Mouse (Mus musculus): ENCODE measurements at regions not wholly inside any gene's neighbourhood (a gene's known extent, or its start where the extent isn't known, plus 50 kb on each side); places are given as distances from the start of the nearest gene placed in this dataset.

DNA sequence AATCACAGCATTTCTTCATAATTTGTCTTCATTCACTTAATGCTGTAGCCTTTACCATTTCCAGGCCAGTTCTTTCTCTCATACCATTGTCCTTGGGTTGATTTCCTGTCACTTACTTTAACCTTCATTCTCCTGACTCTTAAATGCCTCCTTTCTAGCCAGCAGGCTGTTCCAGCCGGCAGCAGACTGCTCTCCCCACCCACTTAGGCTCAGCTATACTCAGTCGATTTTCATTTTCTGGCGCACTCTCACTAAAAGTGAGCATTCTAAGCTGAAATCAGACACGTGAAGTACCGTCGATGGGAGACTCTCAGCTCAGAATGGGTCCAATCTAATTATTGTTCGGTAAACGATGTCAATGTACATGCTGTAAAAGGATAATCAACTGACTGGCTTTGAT is 544.1 kb downstream of the Ipo11 start:
- 78% methylated on average over 8 of the region's 8 CpGs for WGBS

DNA sequence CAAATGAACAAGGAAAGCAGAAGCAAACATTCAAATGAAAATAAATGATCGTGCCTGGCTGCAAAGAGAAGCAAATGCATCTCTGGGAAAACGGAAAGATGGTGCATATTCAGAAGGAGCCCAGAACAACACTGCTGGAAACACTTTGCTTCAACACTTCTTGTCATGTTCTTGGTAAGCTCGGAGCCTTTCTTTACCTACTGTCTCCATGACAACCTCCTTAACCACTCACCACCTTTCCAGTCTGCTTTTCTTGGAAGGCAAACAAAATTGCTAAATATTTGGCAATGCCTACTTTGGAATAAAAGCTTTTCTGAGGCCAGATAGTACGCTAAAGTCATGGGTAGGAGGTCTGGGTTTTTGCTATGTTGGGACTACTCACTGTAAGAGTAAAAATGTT is 548.1 kb downstream of the Ipo11 start:
- Histone ChIP-seq H3K27me3 (ENCODE audit: insufficient read depth, low read length) (no peaks in the 10 kb centered on the region), H3K4me3 (replicated peaks; ENCODE audit: low read depth, low read length) (no peak overlapping the region), H3K4me1 (replicated peaks; ENCODE audit: insufficient read depth, low read length) (no peaks in the 10 kb centered on the region), H3K9me3 (replicated peaks; ENCODE audit: low read length) (no peaks in the 10 kb centered on the region), H3K27ac (no peak overlapping the region), H3K9ac (ENCODE audit: low read depth, low read length) (no peak overlapping the region), H3K4me2 (ENCODE audit: low read length) (no peak overlapping the region), H3K36me3 (ENCODE audit: insufficient read depth, low read length) (no peaks in the 10 kb centered on the region)
- ATAC-seq (replicated peaks; ENCODE audit: low FRiP score, low read depth) (no peak), DNase-seq (ENCODE audit: low spot score) (no peak)
- no peak for TF ChIP-seq CTCF (IDR thresholded peaks at IDR 0.05; ENCODE audit: low read depth)
- 76% methylated on average over 4 of the region's 4 CpGs for WGBS

More for the DNA sequence above, 544.1 kb downstream of the Ipo11 start:
- H3K4me2 ChIP-seq (ENCODE audit: low read length) = no peak overlapping the region
- no peaks in the 10 kb centered on the region for H3K27me3 ChIP-seq (ENCODE audit: insufficient read depth, low read length)
- no peak for DNase-seq (ENCODE audit: low spot score)
- H3K9ac ChIP-seq (ENCODE audit: low read depth, low read length) = no peak overlapping the region
- H3K36me3 ChIP-seq (ENCODE audit: insufficient read depth, low read length) = no peaks in the 10 kb centered on the region
- H3K27ac ChIP-seq = no peak overlapping the region
- ATAC-seq (replicated peaks; ENCODE audit: low FRiP score, low read depth) = no peak
- no peaks in the 10 kb centered on the region for H3K4me1 ChIP-seq (replicated peaks; ENCODE audit: insufficient read depth, low read length)
- H3K4me3 ChIP-seq (replicated peaks; ENCODE audit: low read depth, low read length) = no peak overlapping the region
- H3K9me3 ChIP-seq (replicated peaks; ENCODE audit: low read length) = no peaks in the 10 kb centered on the region
- no peak for TF ChIP-seq CTCF (IDR thresholded peaks at IDR 0.05; ENCODE audit: low read depth)

GRCm38 (mm10) chr13:106367589-106367988 is 569.2 kb downstream of the Ipo11 start:
- DNase-seq (ENCODE audit: low spot score) (no peak), ATAC-seq (replicated peaks; ENCODE audit: low FRiP score, low read depth) (no peak)
- H3K4me3 ChIP-seq (replicated peaks; ENCODE audit: low read depth, low read length) = no peak overlapping the region
- H3K27ac ChIP-seq = no peak overlapping the region
- H3K4me2 ChIP-seq (ENCODE audit: low read length) = no peak overlapping the region
- H3K9ac ChIP-seq (ENCODE audit: low read depth, low read length) = no peak overlapping the region
- no peak for TF ChIP-seq CTCF (IDR thresholded peaks at IDR 0.05; ENCODE audit: low read depth)
- no peaks in the 10 kb centered on the region for H3K9me3 ChIP-seq (replicated peaks; ENCODE audit: low read length)
- H3K4me1 ChIP-seq (replicated peaks; ENCODE audit: insufficient read depth, low read length) = no peaks in the 10 kb centered on the region
- H3K36me3 ChIP-seq (ENCODE audit: insufficient read depth, low read length) = no peaks in the 10 kb centered on the region
- 85% methylated on average over 7 of the region's 7 CpGs for WGBS
- H3K27me3 ChIP-seq (ENCODE audit: insufficient read depth, low read length) = no peaks in the 10 kb centered on the region

GRCm38 (mm10) chr13:106352614-106353409 is 583.9 kb downstream of the Ipo11 start:
- no peaks in the 10 kb centered on the region for H3K36me3 ChIP-seq (ENCODE audit: insufficient read depth, low read length)
- H3K4me2 ChIP-seq (ENCODE audit: low read length) = no peak overlapping the region
- no peak overlapping the region for H3K27ac ChIP-seq
- no peaks in the 10 kb centered on the region for H3K4me1 ChIP-seq (replicated peaks; ENCODE audit: insufficient read depth, low read length)
- WGBS = 84% methylated on average over 4 of the region's 4 CpGs
- TF ChIP-seq CTCF (IDR thresholded peaks at IDR 0.05; ENCODE audit: low read depth) = no peak
- H3K9me3 ChIP-seq (replicated peaks; ENCODE audit: low read length) = no peaks in the 10 kb centered on the region
- H3K4me3 ChIP-seq (replicated peaks; ENCODE audit: low read depth, low read length) = no peak overlapping the region
- no peaks in the 10 kb centered on the region for H3K27me3 ChIP-seq (ENCODE audit: insufficient read depth, low read length)
- H3K9ac ChIP-seq (ENCODE audit: low read depth, low read length) = no peak overlapping the region
- ATAC-seq (replicated peaks; ENCODE audit: low FRiP score, low read depth) = no peak
- no peak for DNase-seq (ENCODE audit: low spot score)

- Histone ChIP-seq H3K4me1 (replicated peaks; ENCODE audit: insufficient read depth, low read length) (no peaks in the 10 kb centered on the region), H3K9ac (ENCODE audit: low read depth, low read length) (no peak overlapping the region), H3K4me2 (ENCODE audit: low read length) (no peak overlapping the region), H3K36me3 (ENCODE audit: insufficient read depth, low read length) (no peaks in the 10 kb centered on the region), H3K4me3 (replicated peaks; ENCODE audit: low read depth, low read length) (no peak overlapping the region), H3K27me3 (ENCODE audit: insufficient read depth, low read length) (no peaks in the 10 kb centered on the region), H3K27ac (no peak overlapping the region), H3K9me3 (replicated peaks; ENCODE audit: low read length) (no peaks in the 10 kb centered on the region)
- TF ChIP-seq CTCF (IDR thresholded peaks at IDR 0.05; ENCODE audit: low read depth) = no peak
- DNase-seq (ENCODE audit: low spot score) = no peak
- no peak for ATAC-seq (replicated peaks; ENCODE audit: low FRiP score, low read depth)
These were observed 604.7 kb downstream of the Ipo11 start for GRCm38 (mm10) chr13:106332025-106332424.

DNA sequence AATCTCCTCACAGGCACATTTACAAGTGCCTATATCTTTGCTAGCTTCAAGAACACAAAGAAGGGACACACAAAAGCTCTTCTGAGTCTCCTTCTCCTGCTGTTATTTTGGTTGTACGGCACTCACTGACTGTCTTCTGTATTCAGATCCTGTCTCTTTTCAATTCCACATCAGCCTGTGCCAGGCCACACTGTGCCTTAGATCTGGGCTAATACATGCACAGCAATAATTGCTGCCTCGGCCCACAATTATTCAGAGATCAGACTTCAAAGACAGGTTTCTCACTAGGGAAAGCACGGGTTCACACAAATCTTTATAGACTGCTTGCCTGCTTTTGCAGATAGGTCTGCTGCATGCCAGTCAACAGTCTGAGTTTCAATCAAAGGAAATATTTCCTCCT is 617.8 kb downstream of the Ipo11 start:
- Histone ChIP-seq H3K27me3 (ENCODE audit: insufficient read depth, low read length) (no peaks in the 10 kb centered on the region), H3K27ac (no peak overlapping the region), H3K36me3 (ENCODE audit: insufficient read depth, low read length) (no peaks in the 10 kb centered on the region), H3K4me2 (ENCODE audit: low read length) (no peak overlapping the region), H3K4me1 (replicated peaks; ENCODE audit: insufficient read depth, low read length) (no peaks in the 10 kb centered on the region), H3K9me3 (replicated peaks; ENCODE audit: low read length) (no peaks in the 10 kb centered on the region), H3K4me3 (replicated peaks; ENCODE audit: low read depth, low read length) (no peak overlapping the region), H3K9ac (ENCODE audit: low read depth, low read length) (no peak overlapping the region)
- DNase-seq (ENCODE audit: low spot score) = no peak
- ATAC-seq (replicated peaks; ENCODE audit: low FRiP score, low read depth) = no peak
- TF ChIP-seq CTCF (IDR thresholded peaks at IDR 0.05; ENCODE audit: low read depth) = no peak
- 60% methylated on average over 3 of the region's 3 CpGs for WGBS

DNA sequence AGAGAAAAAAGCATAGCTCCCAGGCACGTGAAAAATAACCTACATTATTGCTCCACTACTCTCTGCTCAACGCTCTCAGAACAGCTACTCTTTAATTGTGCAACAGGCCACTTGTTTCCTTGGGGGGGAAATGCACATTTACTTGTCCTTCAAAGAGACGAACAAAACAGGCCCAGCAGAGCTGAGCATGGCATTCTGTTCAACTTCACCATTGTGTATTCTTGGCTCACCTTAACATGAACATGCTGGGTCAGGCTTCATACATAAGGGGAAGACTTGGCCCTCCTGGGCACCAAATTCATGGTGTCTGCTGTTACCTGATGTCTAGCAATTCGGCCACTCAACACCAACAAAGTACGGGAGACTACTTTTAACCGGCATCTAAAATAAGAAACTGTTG is 618.3 kb downstream of the Ipo11 start:
- Histone ChIP-seq H3K9me3 (replicated peaks; ENCODE audit: low read length) (no peaks in the 10 kb centered on the region), H3K36me3 (ENCODE audit: insufficient read depth, low read length) (no peaks in the 10 kb centered on the region), H3K27me3 (ENCODE audit: insufficient read depth, low read length) (no peaks in the 10 kb centered on the region), H3K4me2 (ENCODE audit: low read length) (no peak overlapping the region), H3K4me3 (replicated peaks; ENCODE audit: low read depth, low read length) (no peak overlapping the region), H3K9ac (ENCODE audit: low read depth, low read length) (no peak overlapping the region), H3K4me1 (replicated peaks; ENCODE audit: insufficient read depth, low read length) (no peaks in the 10 kb centered on the region), H3K27ac (no peak overlapping the region)
- WGBS = 80% methylated on average over 6 of the region's 6 CpGs
- no peak for TF ChIP-seq CTCF (IDR thresholded peaks at IDR 0.05; ENCODE audit: low read depth)
- no peak for DNase-seq (ENCODE audit: low spot score)
- ATAC-seq (replicated peaks; ENCODE audit: low FRiP score, low read depth) = no peak
